Mouse (Mus musculus): Measurements from ENCODE around the gene Lactbl1. TPM values are rescaled to one million over a fixed set of nuclear protein-coding genes. Genes with fewer than 3 reads are reported as not detected.

Lactbl1 gene
- polyA plus RNA-seq, 1 experiment from 2014 or later = not detected

DNA sequence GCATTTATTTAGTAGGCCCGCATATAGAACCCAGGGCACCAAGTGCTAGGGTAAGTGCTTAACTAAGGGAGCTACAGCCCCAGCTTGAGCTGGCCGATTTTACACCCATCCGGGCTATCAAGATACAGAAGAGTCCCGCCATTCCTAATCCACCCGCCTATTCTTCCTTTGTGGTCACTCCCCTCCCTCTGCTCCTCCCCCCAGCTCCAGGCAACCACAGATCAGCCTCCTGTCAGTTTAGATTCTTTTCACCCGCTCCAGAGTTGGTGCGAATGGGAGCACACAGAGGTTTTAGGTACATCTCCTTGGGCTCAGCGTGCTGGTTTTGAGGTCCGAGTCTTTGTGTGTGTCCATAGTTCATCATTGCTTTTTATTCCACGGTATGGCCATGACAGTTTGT, 16.5 kb downstream of the Lactbl1 start:
- peak; percentile 65 for DNase-seq (ENCODE audit: low spot score)
- H3K4me3 ChIP-seq (ENCODE audit: low read depth, low read length) = no peak overlapping the region
- peak overlapping the region; percentile 21 for H3K4me2 ChIP-seq (ENCODE audit: low read depth)
- 5% methylated on average over 10 of the region's 10 CpGs for WGBS
- H3K27ac ChIP-seq (ENCODE audit: low read depth, low read length) = no peak overlapping the region
- H3K27me3 ChIP-seq (ENCODE audit: control insufficient read depth, insufficient read depth, low read length) = peaks cover 25% of the 10 kb centered on the region
- H3K9ac ChIP-seq (ENCODE audit: low read length) = peak overlapping the region; percentile 28; the same call in 1 of the 2 replicates
- no peaks in the 10 kb centered on the region for H3K9me3 ChIP-seq (ENCODE audit: control insufficient read depth, low read length)
- peaks cover 14% of the 10 kb centered on the region for H3K4me1 ChIP-seq (ENCODE audit: control insufficient read depth, insufficient read depth, low read length)
- no peak for ATAC-seq (ENCODE audit: insufficient read depth, low FRiP score, low TSS enrichment)
- H3K36me3 ChIP-seq (ENCODE audit: control insufficient read depth, insufficient read depth, low read length) = no peaks in the 10 kb centered on the region

DNA sequence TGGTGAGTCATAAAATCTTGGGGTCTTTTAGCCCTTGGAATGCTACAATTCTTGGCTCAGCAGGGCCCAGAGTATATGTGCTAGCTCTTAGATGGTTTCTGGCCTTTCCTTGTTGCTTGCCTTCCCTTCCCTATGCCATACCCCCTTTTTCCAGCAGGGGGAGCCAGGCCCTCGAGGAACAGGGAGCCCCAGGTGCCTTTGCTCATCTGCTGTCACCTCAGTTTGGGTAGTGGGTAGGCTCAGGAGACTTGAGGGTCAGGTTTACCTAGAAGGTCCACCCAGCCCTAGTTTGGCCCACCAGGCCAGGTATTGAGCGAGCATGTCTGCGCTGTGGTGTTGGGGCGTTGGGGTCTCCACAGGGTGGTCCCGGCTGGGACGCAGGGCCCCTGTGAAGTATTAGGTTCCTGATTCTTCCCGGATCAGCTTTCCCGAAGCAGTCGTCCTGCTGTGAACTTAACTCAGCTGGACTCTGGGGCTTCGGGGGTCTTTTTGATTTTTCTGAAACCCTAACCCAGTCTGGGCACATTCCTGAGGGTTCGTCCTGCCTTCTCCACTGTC, 26.6 kb downstream of the Lactbl1 start:
- 11% methylated on average over 11 of the region's 11 CpGs for WGBS
- ATAC-seq (ENCODE audit: insufficient read depth, low FRiP score, low TSS enrichment) = 0 out of 2 replicates have a peak, but pooled peaks have one; percentile 35
- no peaks in the 10 kb centered on the region for H3K9me3 ChIP-seq (ENCODE audit: control insufficient read depth, low read length)

DNA sequence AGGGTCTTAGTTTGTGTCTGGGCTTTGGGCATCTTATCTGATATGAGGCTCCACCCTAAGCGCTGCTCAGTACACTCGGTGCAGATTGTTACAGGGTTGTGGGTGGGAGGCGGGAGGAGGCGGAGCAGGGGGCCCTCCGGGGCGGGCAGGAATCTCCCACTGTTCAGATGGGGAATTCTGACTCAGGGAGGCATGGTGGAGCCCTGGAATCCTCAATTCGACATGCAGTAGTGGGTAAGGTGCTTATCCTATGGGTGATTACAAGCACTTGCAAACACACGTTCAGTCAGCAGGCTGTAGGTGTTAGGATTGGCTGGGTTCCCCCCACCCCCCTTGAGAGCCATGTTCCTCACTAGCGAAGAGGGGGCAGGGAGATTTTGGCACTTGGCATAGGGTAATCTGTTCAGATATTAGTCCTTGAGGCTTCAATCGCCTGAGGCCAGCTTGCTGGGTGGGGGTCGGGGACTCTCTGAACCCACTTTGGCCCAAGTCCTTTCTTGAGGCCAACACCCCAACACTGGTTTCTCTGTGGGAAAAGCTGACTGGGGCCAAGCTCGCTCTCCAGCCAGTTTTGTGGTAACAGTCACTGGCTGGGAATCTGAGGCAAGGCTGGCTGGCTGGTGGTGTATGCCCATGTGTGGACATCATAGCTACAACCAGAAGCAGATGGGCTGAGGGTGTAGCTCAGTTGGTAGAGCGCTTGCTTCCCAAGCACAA, 27.2 kb downstream of the Lactbl1 start:
- ATAC-seq (ENCODE audit: insufficient read depth, low FRiP score, low TSS enrichment) = no peak
- no peak overlapping the region for H3K27ac ChIP-seq (ENCODE audit: low read depth, low read length)

More for the DNA sequence above, 26.6 kb downstream of the Lactbl1 start:
- H3K27ac ChIP-seq (ENCODE audit: low read depth, low read length) = no peak overlapping the region
- no peaks in the 10 kb centered on the region for H3K27me3 ChIP-seq (ENCODE audit: control insufficient read depth, insufficient read depth, low read length)
- no peaks in the 10 kb centered on the region; the same call in 1 of the 2 replicates for H3K36me3 ChIP-seq (ENCODE audit: control insufficient read depth, insufficient read depth, low read length)
- no peak overlapping the region for H3K4me2 ChIP-seq (ENCODE audit: low read depth)
- no peak overlapping the region for H3K4me3 ChIP-seq (ENCODE audit: low read depth, low read length)
- H3K4me1 ChIP-seq (ENCODE audit: control insufficient read depth, insufficient read depth, low read length) = no peaks in the 10 kb centered on the region
- H3K9ac ChIP-seq (ENCODE audit: low read length) = no peak overlapping the region
- DNase-seq (ENCODE audit: low spot score) = peak; percentile 85

DNA sequence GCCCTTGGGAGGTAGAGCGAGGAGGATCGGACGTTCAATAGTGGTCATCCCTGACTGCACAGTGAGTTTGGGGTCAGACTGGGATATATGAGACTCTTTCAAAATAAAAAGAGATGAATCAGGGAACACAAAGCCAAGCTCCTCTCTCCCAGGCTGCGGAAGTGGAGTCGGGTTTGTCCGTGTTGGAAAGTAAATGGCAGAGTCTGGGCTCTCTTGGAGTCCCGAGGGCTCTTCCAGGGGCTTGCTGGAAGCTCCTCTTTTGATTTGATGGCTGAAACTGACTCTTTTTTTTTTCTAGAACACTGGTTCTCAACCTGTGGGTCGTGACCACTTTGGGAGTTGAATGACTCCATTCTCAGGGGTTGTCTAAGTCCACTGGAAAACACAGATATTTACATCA, 27.8 kb downstream of the Lactbl1 start:
- Histone ChIP-seq H3K4me3 (ENCODE audit: low read depth, low read length) (no peak overlapping the region), H3K4me2 (ENCODE audit: low read depth) (no peak overlapping the region), H3K9me3 (ENCODE audit: control insufficient read depth, low read length) (no peaks in the 10 kb centered on the region), H3K4me1 (ENCODE audit: control insufficient read depth, insufficient read depth, low read length) (no peaks in the 10 kb centered on the region), H3K36me3 (ENCODE audit: control insufficient read depth, insufficient read depth, low read length) (peaks cover 3% of the 10 kb centered on the region), H3K9ac (ENCODE audit: low read length) (no peak overlapping the region), H3K27me3 (ENCODE audit: control insufficient read depth, insufficient read depth, low read length) (no peaks in the 10 kb centered on the region), H3K27ac (ENCODE audit: low read depth, low read length) (no peak overlapping the region)
- no peak for ATAC-seq (ENCODE audit: insufficient read depth, low FRiP score, low TSS enrichment)
- WGBS = 89% methylated on average over 8 of the region's 8 CpGs
- DNase-seq (ENCODE audit: low spot score) = no peak

More for the DNA sequence above, 27.2 kb downstream of the Lactbl1 start:
- 38% methylated on average over 13 of the region's 13 CpGs for WGBS
- no peak for DNase-seq (ENCODE audit: low spot score)
- Histone ChIP-seq H3K27me3 (ENCODE audit: control insufficient read depth, insufficient read depth, low read length) (no peaks in the 10 kb centered on the region), H3K36me3 (ENCODE audit: control insufficient read depth, insufficient read depth, low read length) (peaks cover 3% of the 10 kb centered on the region; the same call in 1 of the 2 replicates), H3K9ac (ENCODE audit: low read length) (no peak overlapping the region), H3K4me1 (ENCODE audit: control insufficient read depth, insufficient read depth, low read length) (no peaks in the 10 kb centered on the region), H3K4me3 (ENCODE audit: low read depth, low read length) (no peak overlapping the region), H3K4me2 (ENCODE audit: low read depth) (no peak overlapping the region), H3K9me3 (ENCODE audit: control insufficient read depth, low read length) (no peaks in the 10 kb centered on the region)

DNA sequence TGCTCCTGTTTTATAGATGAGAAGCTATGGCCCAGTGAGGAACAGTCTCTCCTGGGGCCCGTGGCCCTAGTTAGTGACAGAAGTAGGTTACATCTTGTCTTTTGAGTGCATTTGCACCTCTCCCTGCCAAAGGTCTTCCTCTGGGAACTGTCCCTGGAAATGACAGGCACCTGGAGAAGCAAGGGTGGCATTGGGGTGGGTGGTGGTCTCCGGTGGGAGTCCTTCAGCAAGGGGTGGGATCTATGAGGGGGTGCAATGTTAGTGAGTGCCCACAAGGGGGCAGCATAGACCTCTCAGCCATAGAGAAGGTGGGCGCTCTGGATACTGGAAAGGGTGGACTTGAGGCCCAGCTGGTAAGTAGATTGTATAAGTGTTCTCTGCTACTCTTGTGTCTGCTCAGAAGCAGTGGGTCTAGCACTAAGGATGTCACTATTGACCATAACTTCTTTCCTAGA, 29.0 kb downstream of the Lactbl1 start:
- Histone ChIP-seq H3K36me3 (ENCODE audit: control insufficient read depth, insufficient read depth, low read length) (peaks cover 6% of the 10 kb centered on the region), H3K4me1 (ENCODE audit: control insufficient read depth, insufficient read depth, low read length) (no peaks in the 10 kb centered on the region), H3K9ac (ENCODE audit: low read length) (no peak overlapping the region), H3K9me3 (ENCODE audit: control insufficient read depth, low read length) (no peaks in the 10 kb centered on the region), H3K4me2 (ENCODE audit: low read depth) (no peak overlapping the region), H3K4me3 (ENCODE audit: low read depth, low read length) (no peak overlapping the region), H3K27me3 (ENCODE audit: control insufficient read depth, insufficient read depth, low read length) (no peaks in the 10 kb centered on the region), H3K27ac (ENCODE audit: low read depth, low read length) (no peak overlapping the region)
- DNase-seq (ENCODE audit: low spot score) (peak; percentile 72), ATAC-seq (ENCODE audit: insufficient read depth, low FRiP score, low TSS enrichment) (0 out of 2 replicates have a peak, but pooled peaks have one; percentile 39)
- WGBS = 69% methylated on average over 3 of the region's 3 CpGs

DNA sequence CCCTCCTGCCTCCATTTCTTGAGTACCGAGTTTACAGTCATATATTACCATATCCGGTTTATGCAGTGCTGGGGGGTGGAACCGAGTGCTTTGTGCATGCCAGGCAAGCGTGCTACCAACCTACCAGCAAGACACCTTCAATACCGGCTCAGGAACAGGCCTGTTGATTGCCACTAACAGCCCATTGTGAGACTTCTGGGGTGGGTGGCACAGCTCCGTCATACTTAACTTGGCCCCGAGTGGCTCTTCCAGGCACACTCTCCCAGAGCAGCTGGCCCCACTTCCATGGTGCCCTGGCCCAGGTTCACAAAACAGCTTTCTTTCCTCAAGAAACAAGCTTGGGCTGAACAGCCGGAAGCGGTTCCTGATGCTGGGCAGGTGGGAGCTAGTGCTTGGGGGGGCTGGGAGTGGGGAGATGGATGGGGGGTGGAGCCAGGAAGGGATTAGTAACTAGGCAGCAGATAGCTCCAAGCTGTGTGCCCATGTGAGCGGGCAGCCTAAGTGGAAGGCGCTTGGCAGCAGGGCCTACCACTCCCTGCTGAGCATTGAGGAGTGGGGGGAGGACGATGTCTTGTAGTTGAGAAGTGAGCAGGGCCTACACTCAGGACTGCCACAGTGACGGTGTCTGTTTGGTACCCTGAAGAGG, 29.6 kb downstream of the Lactbl1 start:
- Histone ChIP-seq H3K4me1 (ENCODE audit: control insufficient read depth, insufficient read depth, low read length) (no peaks in the 10 kb centered on the region), H3K4me2 (ENCODE audit: low read depth) (no peak overlapping the region), H3K36me3 (ENCODE audit: control insufficient read depth, insufficient read depth, low read length) (peaks cover 9% of the 10 kb centered on the region), H3K27me3 (ENCODE audit: control insufficient read depth, insufficient read depth, low read length) (no peaks in the 10 kb centered on the region), H3K27ac (ENCODE audit: low read depth, low read length) (no peak overlapping the region), H3K9me3 (ENCODE audit: control insufficient read depth, low read length) (no peaks in the 10 kb centered on the region), H3K9ac (ENCODE audit: low read length) (no peak overlapping the region), H3K4me3 (ENCODE audit: low read depth, low read length) (no peak overlapping the region)
- 86% methylated on average over 13 of the region's 13 CpGs for WGBS
- DNase-seq (ENCODE audit: low spot score) (no peak), ATAC-seq (ENCODE audit: insufficient read depth, low FRiP score, low TSS enrichment) (no peak)

DNA sequence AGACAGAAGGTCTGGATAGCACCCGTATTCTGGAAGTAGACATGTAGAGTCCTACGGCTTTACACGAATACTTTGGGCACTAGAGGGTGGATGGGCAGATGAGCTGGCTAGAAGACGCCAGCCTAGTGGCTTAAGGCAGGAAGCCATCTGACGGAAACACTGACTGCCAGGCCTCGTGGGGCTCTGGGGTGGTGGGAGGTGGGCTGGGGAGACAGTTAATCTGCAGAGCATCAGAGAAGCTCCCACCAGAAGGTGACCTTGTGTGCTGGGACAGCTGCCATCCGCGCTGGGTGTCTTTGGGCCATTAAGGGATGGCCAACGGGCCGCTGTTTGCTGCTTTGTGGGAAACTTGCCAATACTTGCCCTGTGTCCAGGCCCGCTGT, 30.1 kb downstream of the Lactbl1 start:
- Histone ChIP-seq H3K9me3 (ENCODE audit: control insufficient read depth, low read length) (no peaks in the 10 kb centered on the region), H3K9ac (ENCODE audit: low read length) (no peak overlapping the region), H3K36me3 (ENCODE audit: control insufficient read depth, insufficient read depth, low read length) (peaks cover 11% of the 10 kb centered on the region), H3K4me3 (ENCODE audit: low read depth, low read length) (no peak overlapping the region), H3K4me1 (ENCODE audit: control insufficient read depth, insufficient read depth, low read length) (no peaks in the 10 kb centered on the region), H3K4me2 (ENCODE audit: low read depth) (no peak overlapping the region), H3K27ac (ENCODE audit: low read depth, low read length) (no peak overlapping the region), H3K27me3 (ENCODE audit: control insufficient read depth, insufficient read depth, low read length) (no peaks in the 10 kb centered on the region)
- WGBS = 85% methylated on average over 11 of the region's 11 CpGs
- DNase-seq (ENCODE audit: low spot score) (no peak), ATAC-seq (ENCODE audit: insufficient read depth, low FRiP score, low TSS enrichment) (no peak)

DNA sequence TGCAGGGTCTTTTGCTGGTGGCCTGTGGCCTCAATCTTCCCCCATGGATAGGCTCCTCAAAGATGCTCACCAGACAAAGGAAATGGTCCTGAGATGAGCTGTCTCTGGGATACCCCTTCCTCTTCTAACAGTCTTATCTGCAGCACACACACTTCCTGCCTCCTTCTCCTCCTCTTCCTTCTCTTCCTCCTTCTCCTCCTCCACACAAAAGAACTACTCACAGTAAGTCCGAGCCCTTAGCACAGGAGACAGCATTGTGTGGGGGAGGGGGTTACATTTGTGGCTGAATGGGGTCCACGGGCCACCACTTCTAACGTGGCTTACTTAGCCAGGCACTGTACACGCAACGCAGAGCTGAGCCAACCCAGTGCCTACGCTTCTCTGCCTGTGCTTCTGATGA, 30.6 kb downstream of the Lactbl1 start:
- H3K4me1 ChIP-seq (ENCODE audit: control insufficient read depth, insufficient read depth, low read length) = no peaks in the 10 kb centered on the region
- ATAC-seq (ENCODE audit: insufficient read depth, low FRiP score, low TSS enrichment) = no peak
- WGBS = 77% methylated on average over 6 of the region's 6 CpGs
- no peaks in the 10 kb centered on the region for H3K27me3 ChIP-seq (ENCODE audit: control insufficient read depth, insufficient read depth, low read length)
- no peak overlapping the region for H3K27ac ChIP-seq (ENCODE audit: low read depth, low read length)
- no peak overlapping the region for H3K4me2 ChIP-seq (ENCODE audit: low read depth)
- H3K36me3 ChIP-seq (ENCODE audit: control insufficient read depth, insufficient read depth, low read length) = peaks cover 11% of the 10 kb centered on the region
- no peak overlapping the region for H3K4me3 ChIP-seq (ENCODE audit: low read depth, low read length)
- no peak for DNase-seq (ENCODE audit: low spot score)
- H3K9ac ChIP-seq (ENCODE audit: low read length) = no peak overlapping the region
- no peaks in the 10 kb centered on the region for H3K9me3 ChIP-seq (ENCODE audit: control insufficient read depth, low read length)

Data from neural tube, embryonic 11.5 days (tissue).